Mouse (Mus musculus) small intestine, adult 2 months (tissue): Measurements from ENCODE around the gene Foxe3. TPM values are rescaled to one million over a fixed set of nuclear protein-coding genes. Genes with fewer than 3 reads are reported as not detected.

ENCODE experiments used
- H3K27ac ChIP-seq: fragments of 200-500 bp; 2 replicates; pipeline ENCODE4 v1.5.1; 2012; ENCODE audit warnings: low read depth, low read length, control low read depth, inconsistent platforms; ENCODE audit not compliant: insufficient read depth
- H3K27me3 ChIP-seq: fragments of 200-500 bp; 2 replicates; pipeline ENCODE4 v1.6.1; 2012; ENCODE audit warnings: mild to moderate bottlenecking, moderate library complexity, low read length, inconsistent platforms; ENCODE audit not compliant: control insufficient read depth, insufficient read depth
- H3K36me3 ChIP-seq: fragments of 200-500 bp; 2 replicates; pipeline ENCODE4 v1.6.1; 2012; ENCODE audit warnings: mild to moderate bottlenecking, low read length, control low read depth, inconsistent platforms; ENCODE audit not compliant: control insufficient read depth, insufficient read depth
- H3K4me1 ChIP-seq: fragments of 200-500 bp; 2 replicates; pipeline ENCODE4 v1.6.1; 2012; ENCODE audit warnings: low read length, inconsistent platforms, mixed read lengths; ENCODE audit not compliant: control insufficient read depth, insufficient read depth, insufficient read length
- H3K4me3 ChIP-seq: fragments of 200-500 bp; 2 replicates; pipeline ENCODE4 v1.5.1; 2012; ENCODE audit warnings: low read depth, mild to moderate bottlenecking, control low read depth, inconsistent platforms, low read length, moderate library complexity
- CTCF ChIP-seq: fragments of 200-500 bp; IDR thresholded peaks from 2 replicates; pipeline ENCODE4 v1.5.1; 2012; ENCODE audit warnings: low read depth, mild to moderate bottlenecking, control low read depth, inconsistent platforms, low read length, moderate library complexity, mixed read lengths; ENCODE audit not compliant: insufficient replicate concordance, insufficient read length; ENCODE audit errors: extremely low read depth
- POLR2A ChIP-seq: fragments of 200-500 bp; IDR thresholded peaks from 2 replicates; pipeline ENCODE4 v1.6.1; 2012; ENCODE audit warnings: low read depth, mild to moderate bottlenecking, control low read depth, inconsistent platforms, low read length, moderate library complexity
- WGBS: fragments of 180-500 bp; shearing (Covaris S2); methylation state at CpG from one replicate; pipeline ENCODE4 v1.1.7; 2018; 5-methylcytosine and 5-hydroxymethylcytosine counted together
- polyA plus RNA-seq: library from polyadenylated mRNA; depleted of rRNA; stranded (reverse); fragments of >200 nt; gene quantifications from 2 replicates; pipeline ENCODE4 v1.2.3, GENCODE M21; 2012

Foxe3 gene
- polyA plus RNA-seq, 1 experiment, result not detected

DNA sequence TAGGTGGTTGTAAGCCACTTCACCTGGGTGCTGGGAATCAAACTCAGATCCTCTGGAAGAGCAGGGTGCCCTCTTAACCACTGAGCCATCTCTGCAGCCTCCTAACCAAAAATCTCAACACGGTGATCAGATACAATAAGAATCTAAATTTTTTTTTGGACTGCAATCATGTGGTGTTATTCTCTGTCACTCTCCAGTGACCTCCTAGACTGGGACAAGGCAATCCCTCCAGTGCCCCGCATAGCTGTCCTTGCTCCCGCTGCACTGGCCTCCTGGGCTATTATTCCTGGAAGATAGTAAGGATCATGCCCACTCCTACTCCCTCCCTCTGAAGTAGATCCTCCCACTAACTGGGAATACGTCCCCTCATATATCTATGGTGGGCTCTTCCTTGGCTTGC lies 15.5 kb upstream of the Foxe3 start:
- no peaks in the 10 kb centered on the region for H3K4me1 ChIP-seq
- no peaks in the 10 kb centered on the region for H3K27me3 ChIP-seq
- WGBS, result 91% methylated on average over 4 of the region's 4 CpGs
- no peak overlapping the region for H3K27ac ChIP-seq
- H3K4me3 ChIP-seq, result no peak overlapping the region
- TF ChIP-seq CTCF, result no peak
- no peak for TF ChIP-seq POLR2A
- no peaks in the 10 kb centered on the region for H3K36me3 ChIP-seq

DNA sequence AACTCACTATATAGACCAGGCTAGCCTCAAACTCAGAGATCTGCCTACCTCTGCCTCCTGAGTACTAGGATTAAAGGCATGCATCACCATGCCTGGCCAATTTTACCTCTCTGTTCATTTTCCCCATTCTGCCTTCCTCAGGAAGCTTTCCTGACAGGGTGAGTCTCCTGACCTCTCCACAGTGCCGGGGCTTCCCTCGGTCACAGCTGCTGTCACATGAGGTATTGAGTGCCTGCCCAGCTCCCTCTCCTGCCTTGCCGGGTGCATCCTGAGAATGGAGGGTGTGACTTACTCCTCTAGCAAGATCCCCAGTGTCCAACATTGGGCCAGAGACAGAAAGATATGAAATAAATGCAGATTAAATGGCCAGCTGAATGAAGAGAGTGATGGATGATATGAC lies 12.4 kb upstream of the Foxe3 start:
- 64% methylated on average over 3 of the region's 3 CpGs for WGBS

DNA sequence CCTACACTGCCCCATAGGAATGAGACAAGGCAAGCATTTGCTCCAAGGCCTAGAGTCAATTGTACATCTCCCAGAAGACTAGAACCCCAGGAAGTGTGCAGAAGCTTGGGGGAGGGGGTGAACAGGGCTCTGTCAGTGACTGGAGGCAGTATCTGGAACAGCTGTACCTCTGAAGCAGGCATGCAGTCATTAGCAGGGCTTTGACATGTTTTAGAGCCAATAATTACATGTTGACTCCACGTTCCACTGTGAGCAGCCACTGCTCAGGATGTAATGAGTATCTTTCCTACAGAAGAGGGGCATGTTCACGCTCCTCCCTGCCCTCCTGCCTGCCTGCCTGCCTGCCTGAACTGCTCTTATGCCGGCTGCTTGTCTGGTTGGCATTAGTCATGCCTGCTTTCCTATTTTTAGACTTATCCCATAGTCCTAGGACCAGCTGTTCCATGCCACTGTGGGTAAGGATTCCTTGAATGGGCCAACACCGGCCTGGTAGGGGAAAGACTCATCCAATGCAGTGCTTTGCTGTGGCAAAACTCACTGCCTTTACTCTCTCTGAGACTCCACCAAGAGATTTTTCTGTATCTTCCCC lies 11.7 kb upstream of the Foxe3 start:
- H3K27me3 ChIP-seq, result no peaks in the 10 kb centered on the region
- H3K36me3 ChIP-seq, result no peaks in the 10 kb centered on the region
- H3K4me1 ChIP-seq, result no peaks in the 10 kb centered on the region
- TF ChIP-seq POLR2A, result no peak
- no peak for TF ChIP-seq CTCF
- H3K4me3 ChIP-seq, result no peak overlapping the region
- no peak overlapping the region for H3K27ac ChIP-seq
- WGBS, result 87% methylated on average over 4 of the region's 4 CpGs

More for the DNA sequence above, 12.4 kb upstream of the Foxe3 start:
- Histone ChIP-seq H3K4me1 (no peaks in the 10 kb centered on the region), H3K4me3 (no peak overlapping the region), H3K27me3 (no peaks in the 10 kb centered on the region), H3K36me3 (no peaks in the 10 kb centered on the region), H3K27ac (no peak overlapping the region)
- TF ChIP-seq POLR2A, result no peak
- no peak for TF ChIP-seq CTCF

DNA sequence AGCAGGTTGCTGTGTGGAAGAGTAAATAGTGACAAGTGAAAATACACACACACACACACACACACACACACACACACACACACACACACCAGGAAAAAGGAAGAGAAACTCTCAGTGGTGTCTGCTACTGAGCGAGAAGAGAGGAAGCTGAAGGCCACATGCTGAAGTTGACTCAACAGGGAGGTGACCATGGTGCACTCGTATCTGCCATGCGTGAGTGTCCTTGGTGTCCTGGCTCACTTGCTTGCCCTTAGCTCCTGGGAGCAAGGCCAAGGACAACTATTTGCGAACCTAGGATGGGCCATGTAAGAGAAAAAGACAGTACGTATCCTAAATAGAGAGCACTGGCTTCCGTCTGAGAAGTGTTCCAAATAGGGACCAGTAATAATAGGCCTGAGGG lies 8.4 kb upstream of the Foxe3 start:
- H3K27me3 ChIP-seq, result no peaks in the 10 kb centered on the region
- H3K4me3 ChIP-seq, result no peak overlapping the region
- 71% methylated on average over 6 of the region's 6 CpGs for WGBS
- no peaks in the 10 kb centered on the region for H3K4me1 ChIP-seq
- no peak for TF ChIP-seq POLR2A
- TF ChIP-seq CTCF, result no peak
- no peak overlapping the region for H3K27ac ChIP-seq
- no peaks in the 10 kb centered on the region for H3K36me3 ChIP-seq

DNA sequence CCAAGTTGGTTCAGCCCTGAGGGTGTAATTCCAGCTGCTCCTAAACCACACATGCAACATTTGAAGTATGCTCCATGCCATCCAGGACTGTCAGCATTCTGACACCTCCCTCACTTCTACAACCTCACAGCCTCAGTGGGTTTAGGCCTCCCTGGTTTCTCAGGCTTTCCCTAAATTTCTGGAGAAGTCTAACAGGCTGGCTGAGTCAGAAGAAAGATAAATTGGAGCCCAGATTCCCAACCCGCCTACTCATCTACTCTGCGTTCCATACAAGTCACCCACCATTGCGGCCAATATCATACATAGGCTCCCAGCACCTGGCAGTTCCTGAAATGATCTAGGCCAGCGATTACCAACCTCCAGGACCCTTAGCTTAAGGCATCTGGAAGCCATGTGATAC lies 6.9 kb upstream of the Foxe3 start:
- WGBS, result 86% methylated on average over 4 of the region's 4 CpGs

DNA sequence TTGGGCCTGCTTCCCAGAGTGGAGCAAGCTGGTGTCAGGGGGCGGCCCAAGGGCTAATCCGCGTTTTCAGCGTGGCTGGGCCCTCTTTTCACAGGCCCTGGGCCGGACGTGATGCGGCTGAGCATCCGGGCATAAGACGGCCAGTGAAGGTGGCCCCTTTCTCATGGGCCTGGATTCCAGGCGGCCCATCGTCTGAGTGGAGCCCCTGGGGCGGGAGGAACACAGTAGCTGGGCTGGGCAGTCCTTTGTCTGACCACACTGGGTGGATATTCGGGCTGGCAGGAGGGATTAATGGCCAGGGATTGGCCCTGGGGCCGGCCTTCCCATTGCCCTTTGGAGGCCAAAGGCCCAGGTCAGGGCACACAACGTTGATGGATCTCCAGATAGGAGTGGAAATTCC lies 3.3 kb upstream of the Foxe3 start:
- Histone ChIP-seq H3K4me3 (no peak overlapping the region), H3K27ac (no peak overlapping the region), H3K27me3 (peaks cover 30% of the 10 kb centered on the region), H3K36me3 (no peaks in the 10 kb centered on the region), H3K4me1 (peaks cover 5% of the 10 kb centered on the region)
- TF ChIP-seq POLR2A (no peak), CTCF (no peak)
- 68% methylated on average over 15 of the region's 15 CpGs for WGBS

More for the DNA sequence above, 6.9 kb upstream of the Foxe3 start:
- peaks cover 3% of the 10 kb centered on the region; the same call in 1 of the 2 replicates for H3K27me3 ChIP-seq
- TF ChIP-seq CTCF (no peak), POLR2A (no peak)
- H3K36me3 ChIP-seq, result no peaks in the 10 kb centered on the region
- H3K4me1 ChIP-seq, result no peaks in the 10 kb centered on the region
- H3K27ac ChIP-seq, result no peak overlapping the region
- H3K4me3 ChIP-seq, result no peak overlapping the region

DNA sequence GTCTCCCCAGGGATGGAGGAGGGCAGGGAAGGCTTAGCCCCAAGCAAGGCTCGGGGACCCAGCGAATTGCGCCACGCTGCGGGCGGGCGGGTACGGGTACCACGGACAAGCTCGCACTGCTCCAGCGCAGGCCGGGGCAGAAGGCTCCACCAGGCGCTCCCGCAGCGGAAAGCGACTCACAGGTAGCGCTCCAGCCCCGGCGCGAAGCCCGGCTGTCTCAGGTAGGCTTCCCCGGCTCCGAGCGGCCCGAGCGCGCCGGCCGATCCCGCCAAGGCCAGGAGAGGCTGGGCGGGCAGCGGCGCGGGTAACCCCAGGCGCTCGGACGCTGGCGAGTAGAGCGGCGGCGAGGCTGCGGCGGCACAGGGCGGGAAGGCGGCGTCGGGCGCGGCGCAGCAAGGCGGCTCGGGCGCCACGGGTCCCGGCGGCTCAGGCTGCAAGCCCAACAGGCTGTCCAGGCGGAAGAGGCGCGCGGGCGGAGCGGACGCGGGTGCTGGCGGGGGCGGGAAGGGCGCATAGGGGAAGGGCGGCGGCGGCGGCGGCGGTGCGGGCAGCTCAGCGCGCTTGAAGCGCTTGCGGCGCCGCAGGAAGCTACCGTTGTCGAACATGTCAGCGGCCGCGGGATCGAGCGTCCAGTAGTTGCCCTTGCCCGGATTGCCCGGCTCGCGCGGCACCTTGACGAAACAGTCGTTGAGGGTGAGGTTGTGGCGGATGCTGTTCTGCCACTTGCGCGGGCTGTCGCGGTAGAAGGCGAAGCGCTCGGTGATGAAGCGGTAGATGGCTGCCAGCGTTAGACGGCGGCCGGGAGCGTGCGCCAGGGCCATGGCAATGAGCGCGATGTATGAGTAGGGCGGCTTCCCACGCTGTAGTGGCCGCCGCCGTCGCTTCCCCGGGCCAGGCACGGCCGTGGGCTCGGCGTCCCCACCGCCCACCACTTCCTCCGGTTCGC lies 569 bp downstream of the Foxe3 start:
- peaks cover 41% of the 10 kb centered on the region for H3K27me3 ChIP-seq
- TF ChIP-seq POLR2A (no peak), CTCF (no peak)
- H3K4me1 ChIP-seq, result peaks cover 5% of the 10 kb centered on the region
- H3K36me3 ChIP-seq, result no peaks in the 10 kb centered on the region
- no peak overlapping the region for H3K27ac ChIP-seq
- 2% methylated on average over 125 of the region's 125 CpGs for WGBS
- H3K4me3 ChIP-seq, result peak overlapping the region; percentile 38
